ENCODE assay signal across 24 mouse cellular contexts in the genomic region with DNA sequence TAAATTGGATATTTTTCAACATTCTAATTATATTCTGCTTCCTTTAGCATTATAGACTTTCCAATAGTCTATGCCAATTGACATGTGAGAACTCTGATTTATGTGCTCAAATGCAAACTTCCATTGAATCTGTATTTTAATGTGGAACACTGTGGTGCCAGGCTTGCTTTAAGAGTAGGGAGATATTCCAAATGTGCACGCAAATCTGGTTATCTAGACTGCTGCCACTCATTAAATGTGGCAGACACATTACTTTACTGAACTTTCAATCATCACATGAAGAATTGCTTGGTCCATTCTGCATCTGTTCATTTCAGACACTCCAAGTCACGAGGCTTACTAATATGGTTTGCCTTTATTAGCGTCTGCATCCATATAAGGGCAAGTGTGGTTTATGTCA.
DNase-seq lines count a peak whose midpoint lies in the region; ATAC-seq lines count a peak whose summit lies in the region.
"Had no signal": no experiment of that assay in that cellular context is flagged by ENCODE, and none has a peak within 500 bp of the region (broad histone marks: within the 10 kb centered on the region; RNA-seq: fewer than 3 reads in every experiment).

No protein-coding gene starts in this region.

- no peaks in the 10 kb centered on the region for H3K4me1 ChIP-seq in forebrain, embryonic 13.5 days
- H3K4me1 ChIP-seq in forebrain, embryonic 12.5 days: no peaks in the 10 kb centered on the region
- no peaks in the 10 kb centered on the region for H3K4me1 ChIP-seq in forebrain, embryonic 15.5 days
- no peaks in the 10 kb centered on the region for H3K4me1 ChIP-seq in forebrain, embryonic 10.5 days
- no peaks in the 10 kb centered on the region for H3K4me1 ChIP-seq in midbrain, embryonic 11.5 days (ENCODE audit: control insufficient read depth, insufficient read depth, low read length)
- H3K4me1 ChIP-seq in midbrain, embryonic 13.5 days (replicated peaks): no peaks in the 10 kb centered on the region
- H3K4me1 ChIP-seq: embryonic facial prominence, embryonic 10.5 days; embryonic facial prominence, embryonic 12.5 days had no signal

- 83% methylated on average over 3 of the region's 3 CpGs for whole genome bisulfite sequencing in forebrain, embryonic 13.5 days
- 78% methylated on average over 3 of the region's 3 CpGs for WGBS in forebrain, embryonic 12.5 days
- WGBS in forebrain, embryonic 15.5 days: 62% methylated on average over 3 of the region's 3 CpGs
- WGBS in forebrain, embryonic 10.5 days: 83% methylated on average over 3 of the region's 3 CpGs
- WGBS in midbrain, embryonic 11.5 days: 89% methylated on average over 3 of the region's 3 CpGs
- 89% methylated on average over 3 of the region's 3 CpGs for WGBS in midbrain, embryonic 13.5 days

- no peak overlapping the region for H3K27ac ChIP-seq in forebrain, embryonic 13.5 days
- H3K27ac ChIP-seq in forebrain, embryonic 12.5 days: no peak overlapping the region
- H3K27ac ChIP-seq in forebrain, embryonic 15.5 days (replicated peaks): no peak overlapping the region
- no peak overlapping the region for H3K27ac ChIP-seq in forebrain, embryonic 10.5 days
- H3K27ac ChIP-seq in midbrain, embryonic 11.5 days (ENCODE audit: low read depth, low read length): no peak overlapping the region
- H3K27ac ChIP-seq in midbrain, embryonic 13.5 days: no peak overlapping the region
- H3K27ac ChIP-seq: embryonic facial prominence, embryonic 10.5 days; embryonic facial prominence, embryonic 12.5 days had no signal

- no peaks in the 10 kb centered on the region for H3K9me3 ChIP-seq in forebrain, embryonic 13.5 days (replicated peaks)
- no peaks in the 10 kb centered on the region for H3K9me3 ChIP-seq in forebrain, embryonic 12.5 days
- no peaks in the 10 kb centered on the region for H3K9me3 ChIP-seq in forebrain, embryonic 15.5 days
- no peaks in the 10 kb centered on the region for H3K9me3 ChIP-seq in forebrain, embryonic 10.5 days
- H3K9me3 ChIP-seq in midbrain, embryonic 11.5 days (ENCODE audit: control insufficient read depth, low read length): no peaks in the 10 kb centered on the region
- no peaks in the 10 kb centered on the region for H3K9me3 ChIP-seq in midbrain, embryonic 13.5 days
- H3K9me3 ChIP-seq: embryonic facial prominence, embryonic 10.5 days; embryonic facial prominence, embryonic 12.5 days; G1E had no signal

- no peaks in the 10 kb centered on the region for H3K27me3 ChIP-seq in forebrain, embryonic 13.5 days
- no peaks in the 10 kb centered on the region for H3K27me3 ChIP-seq in forebrain, embryonic 12.5 days
- H3K27me3 ChIP-seq in forebrain, embryonic 15.5 days: no peaks in the 10 kb centered on the region
- no peaks in the 10 kb centered on the region for H3K27me3 ChIP-seq in forebrain, embryonic 10.5 days (ENCODE audit: poor library complexity, severe bottlenecking)
- H3K27me3 ChIP-seq in midbrain, embryonic 11.5 days (ENCODE audit: control insufficient read depth, insufficient read depth, low read length): no peaks in the 10 kb centered on the region
- H3K27me3 ChIP-seq in midbrain, embryonic 13.5 days: no peaks in the 10 kb centered on the region
- H3K27me3 ChIP-seq: CH12.LX; embryonic facial prominence, embryonic 12.5 days; Patski had no signal

- DNase-seq in forebrain, embryonic 10.5 days (ENCODE audit: extremely low spot score, low spot score): no peak
- peak; percentile 28 for DNase-seq in midbrain, embryonic 11.5 days (ENCODE audit: low spot score, missing footprints)
- DNase-seq: adrenal gland, adult 8-10 months; adrenal gland, postnatal 14 days; adrenal gland, postnatal 36 days; B cell, adult 2 months; cerebellum, adult 11 months; cerebellum, adult 18-20 months; cerebellum, adult 8-10 months; cerebellum, adult 9-11 months; cerebellum, postnatal 14 days; cerebellum, postnatal 36 days; embryo, embryonic 11 days had no signal

- no peak overlapping the region for H3K9ac ChIP-seq in forebrain, embryonic 13.5 days
- no peak overlapping the region for H3K9ac ChIP-seq in forebrain, embryonic 12.5 days
- no peak overlapping the region for H3K9ac ChIP-seq in forebrain, embryonic 15.5 days (replicated peaks)
- no peak overlapping the region for H3K9ac ChIP-seq in midbrain, embryonic 11.5 days (ENCODE audit: low read length)
- no peak overlapping the region for H3K9ac ChIP-seq in midbrain, embryonic 13.5 days (replicated peaks)
- H3K9ac ChIP-seq: embryonic facial prominence, embryonic 12.5 days had no signal

- no peaks in the 10 kb centered on the region for H3K36me3 ChIP-seq in forebrain, embryonic 13.5 days (ENCODE audit: poor library complexity, severe bottlenecking)
- no peaks in the 10 kb centered on the region for H3K36me3 ChIP-seq in forebrain, embryonic 12.5 days (replicated peaks)
- H3K36me3 ChIP-seq in forebrain, embryonic 15.5 days: no peaks in the 10 kb centered on the region
- H3K36me3 ChIP-seq in forebrain, embryonic 10.5 days (replicated peaks): no peaks in the 10 kb centered on the region
- no peaks in the 10 kb centered on the region for H3K36me3 ChIP-seq in midbrain, embryonic 11.5 days (ENCODE audit: control insufficient read depth, insufficient read depth, low read length)
- H3K36me3 ChIP-seq in midbrain, embryonic 13.5 days: no peaks in the 10 kb centered on the region
- H3K36me3 ChIP-seq: embryonic facial prominence, embryonic 10.5 days; embryonic facial prominence, embryonic 12.5 days; G1E had no signal

- H3K4me2 ChIP-seq in forebrain, embryonic 13.5 days: no peak overlapping the region
- H3K4me2 ChIP-seq in forebrain, embryonic 12.5 days: no peak overlapping the region
- H3K4me2 ChIP-seq in forebrain, embryonic 15.5 days (replicated peaks): no peak overlapping the region
- no peak overlapping the region for H3K4me2 ChIP-seq in midbrain, embryonic 11.5 days
- H3K4me2 ChIP-seq in midbrain, embryonic 13.5 days (replicated peaks): no peak overlapping the region
- H3K4me2 ChIP-seq: embryonic facial prominence, embryonic 12.5 days had no signal

- peak; percentile 19; the same call in 1 of the 2 replicates for ATAC-seq in forebrain, embryonic 13.5 days
- no peak for ATAC-seq in forebrain, embryonic 12.5 days (ENCODE audit: low FRiP score)
- ATAC-seq in forebrain, embryonic 15.5 days (replicated peaks): peak; percentile 63; the same call in 1 of the 2 replicates
- no peak for ATAC-seq in midbrain, embryonic 11.5 days (ENCODE audit: low FRiP score)
- ATAC-seq in midbrain, embryonic 13.5 days: no peak
- ATAC-seq: activated CD4-positive, CD25-positive, alpha-beta regulatory T cell, adult 4 months; CD4-positive, CD25-positive, alpha-beta regulatory T cell, adult 4 months; Patski had no signal

- no peak overlapping the region for H3K4me3 ChIP-seq in forebrain, embryonic 13.5 days
- no peak overlapping the region for H3K4me3 ChIP-seq in forebrain, embryonic 12.5 days (replicated peaks)
- H3K4me3 ChIP-seq in forebrain, embryonic 15.5 days: no peak overlapping the region
- no peak overlapping the region for H3K4me3 ChIP-seq in forebrain, embryonic 10.5 days
- no peak overlapping the region for H3K4me3 ChIP-seq in midbrain, embryonic 11.5 days (ENCODE audit: low read depth, low read length)
- no peak overlapping the region for H3K4me3 ChIP-seq in midbrain, embryonic 13.5 days (replicated peaks)
- H3K4me3 ChIP-seq: embryonic facial prominence, embryonic 10.5 days; embryonic facial prominence, embryonic 12.5 days had no signal

Comparison
In these comparisons a context has a peak if more than half of its experiments do, and no peak if none do; other contexts are left out.
1. ATAC-seq: peak in forebrain, embryonic 13.5 days (single experiment) and forebrain, embryonic 15.5 days (single experiment); none in forebrain, embryonic 12.5 days (single experiment), midbrain, embryonic 11.5 days (single experiment) and midbrain, embryonic 13.5 days (single experiment).